Mouse (Mus musculus) kidney, adult 2 months (tissue): ENCODE measurements at regions not wholly inside any gene's neighbourhood (a gene's known extent, or its start where the extent isn't known, plus 50 kb on each side); places are given as distances from the start of the nearest gene placed in this dataset.

Experiments used
- CTCF ChIP-seq: fragments of 200-500 bp; conservative IDR thresholded peaks from 2 replicates; pipeline ENCODE4 v1.5.1; 2011; ENCODE audit warnings: low read depth, mild to moderate bottlenecking, control low read depth, low read length, moderate library complexity, mixed read lengths; ENCODE audit not compliant: insufficient read depth, insufficient read length
- POLR2A ChIP-seq: fragments of 200-500 bp; IDR thresholded peaks from one replicate; pipeline ENCODE4 v1.6.1; 2011; ENCODE audit warnings: low read depth, low read length, control low read depth

DNA sequence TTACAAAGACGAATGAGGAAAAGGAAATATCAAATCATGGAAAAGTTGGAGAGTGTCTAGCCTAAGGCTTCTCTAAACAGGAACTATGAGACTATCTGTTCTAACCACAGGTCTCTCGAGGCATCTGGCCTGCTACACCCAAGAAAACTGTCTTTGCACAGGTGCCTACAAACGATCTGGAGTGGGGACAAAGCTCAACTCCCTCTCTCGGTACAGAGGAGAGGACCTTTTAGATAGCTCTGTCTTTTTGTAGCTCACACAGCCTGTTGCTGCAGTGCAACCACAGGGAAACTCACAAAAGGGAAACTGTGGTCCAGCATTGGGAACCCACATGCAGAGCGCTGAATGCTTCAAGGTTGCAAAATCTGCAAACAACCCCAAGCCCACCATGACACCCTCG is 75.6 kb downstream of the Kctd12 start:
- TF ChIP-seq CTCF (no peak), POLR2A (no peak)
